Mouse (Mus musculus) MEL (cell line): Measurements from ENCODE around the gene Samd13. TPM values are rescaled to one million over a fixed set of nuclear protein-coding genes. Genes with fewer than 3 reads are reported as not detected.

Experiments used
- DNase-seq: peaks from one replicate; pipeline ENCODE4 v3.0.0; 2011; ENCODE audit warnings: low read depth, low spot score
- H3K27ac ChIP-seq: 2 replicates; pipeline ENCODE4 v1.5.1; 2012; ENCODE audit warnings: low read depth, mild to moderate bottlenecking, control low read depth, low read length, moderate library complexity; ENCODE audit not compliant: control insufficient read depth
- H3K27me3 ChIP-seq, 2 experiments: fragments of 150-350 bp in 1 of 2; sonication (generic) in 1 of 2; 2 replicates each; pipeline ENCODE4 v1.6.1; 2012; ENCODE audit warnings: low read length in 2 of 2, mild to moderate bottlenecking in 2 of 2, improper control_type of control experiment in 1 of 2, moderate library complexity in 1 of 2; ENCODE audit not compliant: insufficient read depth in 2 of 2, control insufficient read depth in 1 of 2
- H3K36me3 ChIP-seq, 2 experiments: 2 replicates each; pipeline ENCODE4 v1.6.1; 2012 to 2014; ENCODE audit warnings: low read length in 2 of 2, improper control_type of control experiment in 1 of 2, inconsistent platforms in 1 of 2, mild to moderate bottlenecking in 1 of 2; ENCODE audit not compliant: insufficient read depth in 2 of 2, control insufficient read depth in 1 of 2
- H3K4me1 ChIP-seq, 2 experiments: fragments of 150-350 bp in 1 of 2; sonication (generic) in 1 of 2; 2 replicates each; pipeline ENCODE4 v1.6.1; 2012; ENCODE audit warnings: low read length in 2 of 2, improper control_type of control experiment in 1 of 2, mild to moderate bottlenecking in 1 of 2; ENCODE audit not compliant: insufficient read depth in 2 of 2, control insufficient read depth in 1 of 2
- H3K4me3 ChIP-seq, 2 experiments: fragments of 150-350 bp in 1 of 2; sonication (generic) in 1 of 2; 2 replicates each; pipeline ENCODE4 v1.5.1; 2012; ENCODE audit warnings: low read depth in 2 of 2, low read length in 2 of 2, mild to moderate bottlenecking in 2 of 2, moderate library complexity in 2 of 2, control low read depth in 1 of 2, improper control_type of control experiment in 1 of 2; ENCODE audit not compliant: control insufficient read depth in 1 of 2, insufficient read depth in 1 of 2
- H3K79me2 ChIP-seq: 2 replicates; pipeline ENCODE4 v1.6.1; 2012; ENCODE audit warnings: mild to moderate bottlenecking, low read length, moderate library complexity; ENCODE audit not compliant: control insufficient read depth, poor library complexity, insufficient read depth
- H3K9ac ChIP-seq: 2 replicates; pipeline ENCODE4 v1.6.1; 2012; ENCODE audit warnings: low read depth, mild to moderate bottlenecking, control low read depth, low read length, moderate library complexity; ENCODE audit not compliant: control insufficient read depth, poor library complexity, severe bottlenecking
- H3K9me3 ChIP-seq: fragments of 150-350 bp; sonication (generic); replicated peaks from 2 replicates; pipeline ENCODE4 v1.6.1; 2012; ENCODE audit warnings: mild to moderate bottlenecking, low read length, improper control_type of control experiment, moderate library complexity; ENCODE audit not compliant: insufficient read depth
- CHD1 ChIP-seq: IDR thresholded peaks from 2 replicates; pipeline ENCODE4 v1.6.1; 2012; ENCODE audit warnings: low read depth, mild to moderate bottlenecking, inconsistent platforms, low read length, improper control_type of control experiment
- CHD2 ChIP-seq: IDR thresholded peaks from 2 replicates; pipeline ENCODE4 v1.6.1; 2011; ENCODE audit warnings: low read length, improper control_type of control experiment
- CTCF ChIP-seq, 3 experiments: IDR thresholded peaks in 2 of 3; conservative IDR thresholded peaks in 1 of 3; 2 replicates each; pipeline ENCODE4 v1.5.1; 2011 to 2012; ENCODE audit warnings: low read length in 3 of 3, low read depth in 2 of 3, mild to moderate bottlenecking in 2 of 3, improper control_type of control experiment in 1 of 3, inconsistent platforms in 1 of 3, mixed read lengths in 1 of 3, moderate library complexity in 1 of 3; ENCODE audit not compliant: control insufficient read depth in 1 of 3, insufficient read depth in 1 of 3, poor library complexity in 1 of 3, severe bottlenecking in 1 of 3
- E2F4 ChIP-seq: IDR thresholded peaks from 2 replicates; pipeline ENCODE4 v1.6.1; 2011; ENCODE audit warnings: low read depth, low read length, improper control_type of control experiment, borderline replicate concordance
- ELF1 ChIP-seq: IDR thresholded peaks from 2 replicates; pipeline ENCODE4 v1.6.1; 2014; ENCODE audit warnings: low read depth, mild to moderate bottlenecking, inconsistent platforms, low read length, improper control_type of control experiment, moderate library complexity
- EP300 ChIP-seq, 2 experiments: IDR thresholded peaks; 2 replicates each; pipeline ENCODE4 v1.6.1; 2011; ENCODE audit warnings: improper control_type of control experiment in 2 of 2, low read length in 2 of 2, low read depth in 1 of 2, mild to moderate bottlenecking in 1 of 2
- ETS1 ChIP-seq: IDR thresholded peaks from 2 replicates; pipeline ENCODE4 v1.6.1; 2012; ENCODE audit warnings: low read depth, mild to moderate bottlenecking, inconsistent platforms, low read length, improper control_type of control experiment, moderate library complexity
- GATA1 ChIP-seq: IDR thresholded peaks from 2 replicates; pipeline ENCODE4 v1.6.1; 2011; ENCODE audit warnings: low read depth, low read length, improper control_type of control experiment
- HCFC1 ChIP-seq: IDR thresholded peaks from 2 replicates; pipeline ENCODE4 v1.6.1; 2012; ENCODE audit warnings: low read depth, mild to moderate bottlenecking, inconsistent platforms, low read length, improper control_type of control experiment, moderate library complexity
- JUND ChIP-seq: IDR thresholded peaks from 2 replicates; pipeline ENCODE4 v1.6.1; 2011; ENCODE audit warnings: low read depth, mild to moderate bottlenecking, improper control_type of control experiment, low read length
- KAT2A ChIP-seq: conservative IDR thresholded peaks from 2 replicates; pipeline ENCODE4 v1.6.1; 2012; ENCODE audit warnings: low read depth, low read length, improper control_type of control experiment, inconsistent platforms
- MAX ChIP-seq: IDR thresholded peaks from 2 replicates; pipeline ENCODE4 v1.6.1; 2011; ENCODE audit warnings: low read length, improper control_type of control experiment
- MAZ ChIP-seq: IDR thresholded peaks from 2 replicates; pipeline ENCODE4 v1.6.1; 2012; ENCODE audit warnings: low read depth, mild to moderate bottlenecking, inconsistent platforms, low read length, improper control_type of control experiment
- MXI1 ChIP-seq: IDR thresholded peaks from 2 replicates; pipeline ENCODE4 v1.6.1; 2011; ENCODE audit warnings: mild to moderate bottlenecking, low read depth, low read length, improper control_type of control experiment
- MYC ChIP-seq: IDR thresholded peaks from 2 replicates; pipeline ENCODE4 v1.6.1; 2011; ENCODE audit warnings: low read depth, mild to moderate bottlenecking, low read length, improper control_type of control experiment, moderate library complexity
- NELFE ChIP-seq: IDR thresholded peaks from 2 replicates; pipeline ENCODE4 v1.6.1; 2011; ENCODE audit warnings: low read depth, low read length, improper control_type of control experiment
- NRF1 ChIP-seq: IDR thresholded peaks from 2 replicates; pipeline ENCODE4 v1.6.1; 2014; ENCODE audit warnings: low read depth, mild to moderate bottlenecking, inconsistent platforms, low read length, improper control_type of control experiment, moderate library complexity; ENCODE audit not compliant: poor library complexity, insufficient read depth, severe bottlenecking
- POLR2AphosphoS2 ChIP-seq: IDR thresholded peaks from 2 replicates; pipeline ENCODE4 v1.6.1; 2011; ENCODE audit warnings: low read length, improper control_type of control experiment
- RAD21 ChIP-seq: IDR thresholded peaks from 2 replicates; pipeline ENCODE4 v1.6.1; 2011; ENCODE audit warnings: mild to moderate bottlenecking, low read depth, low read length, improper control_type of control experiment
- SIN3A ChIP-seq: IDR thresholded peaks from 2 replicates; pipeline ENCODE4 v1.6.1; 2012; ENCODE audit warnings: low read length, improper control_type of control experiment, inconsistent platforms
- TAL1 ChIP-seq: IDR thresholded peaks from 2 replicates; pipeline ENCODE4 v1.6.1; 2012; ENCODE audit warnings: mild to moderate bottlenecking, inconsistent platforms, low read length, moderate library complexity, mixed read lengths
- TBP ChIP-seq: IDR thresholded peaks from 2 replicates; pipeline ENCODE4 v1.8.0; 2011; ENCODE audit warnings: low read depth, low read length, improper control_type of control experiment
- UBTF ChIP-seq: IDR thresholded peaks from 2 replicates; pipeline ENCODE4 v1.6.1; 2012; ENCODE audit warnings: low read depth, mild to moderate bottlenecking, inconsistent platforms, low read length, improper control_type of control experiment, moderate library complexity, borderline replicate concordance; ENCODE audit not compliant: insufficient read depth
- ZC3H11A ChIP-seq: IDR thresholded peaks from 2 replicates; pipeline ENCODE4 v1.6.1; 2012; ENCODE audit warnings: low read depth, mild to moderate bottlenecking, inconsistent platforms, low read length, improper control_type of control experiment
- ZKSCAN1 ChIP-seq: IDR thresholded peaks from 2 replicates; pipeline ENCODE4 v1.6.1; 2012; ENCODE audit warnings: low read depth, mild to moderate bottlenecking, inconsistent platforms, low read length, improper control_type of control experiment, moderate library complexity
- ZNF384 ChIP-seq: IDR thresholded peaks from 2 replicates; pipeline ENCODE4 v1.6.1; 2012; ENCODE audit warnings: low read depth, mild to moderate bottlenecking, inconsistent platforms, low read length, improper control_type of control experiment
- polyA plus RNA-seq, 2 experiments: library from polyadenylated mRNA; stranded (reverse) in 1 of 2; unstranded in 1 of 2; fragments of >175 nt in 1 of 2; fragments of >200 nt in 1 of 2; gene quantifications; 2 replicates each; pipeline versions ENCODE4 v1.2.1 to v1.2.4; 2012; ENCODE audit warnings: low replicate concordance in 2 of 2, low read depth in 1 of 2; ENCODE audit not compliant: insufficient read length in 2 of 2, insufficient read depth in 1 of 2, missing spikeins in 1 of 2
- total RNA-seq: library from RNA; depleted of rRNA; stranded (reverse); fragments of 300-350 nt; gene quantifications from 2 replicates; pipeline ENCODE4 v1.2.3, GENCODE M21; 2012

Gene Samd13
- total and polyA plus RNA-seq, 3 experiments = 1.1 to 1.2 TPM; not detected in 1

GRCm38 (mm10) chr3:146596864-146597263 lies 88.5 kb downstream of the Samd13 start:
- H3K9ac ChIP-seq = no peak overlapping the region
- no peaks in the 10 kb centered on the region for H3K79me2 ChIP-seq
- TF ChIP-seq MAZ = no peak
- TF ChIP-seq ZKSCAN1 = no peak
- no peak for TF ChIP-seq KAT2A
- TF ChIP-seq MXI1 = no peak
- TF ChIP-seq ETS1 = no peak
- no peak for TF ChIP-seq SIN3A
- TF ChIP-seq MYC = no peak
- no peak for TF ChIP-seq ELF1
- no peak for TF ChIP-seq HCFC1
- TF ChIP-seq GATA1 = no peak
- TF ChIP-seq MAX = no peak
- TF ChIP-seq EP300 (IDR thresholded peaks at IDR 0.05; ENCODE audit: low read depth in 1 of 2, low read length in 2 of 2) = no peak
- no peak for TF ChIP-seq NRF1
- TF ChIP-seq ZC3H11A = no peak
- TF ChIP-seq UBTF = no peak
- TF ChIP-seq NELFE = no peak
- no peak for TF ChIP-seq CTCF (IDR thresholded peaks at IDR 0.05 in 2 of 3, conservative IDR thresholded peaks at IDR 0.05 in 1 of 3; ENCODE audit: control insufficient read depth in 1 of 3, insufficient read depth in 1 of 3, low read depth in 2 of 3, low read length in 3 of 3, poor library complexity in 1 of 3, severe bottlenecking in 1 of 3)
- no peak for TF ChIP-seq CHD1
- no peak overlapping the region for H3K27ac ChIP-seq
- no peaks in the 10 kb centered on the region for H3K9me3 ChIP-seq
- DNase-seq = no peak
- H3K27me3 ChIP-seq = peaks cover 0 to 2% of the 10 kb centered on the region in 2 experiments; a peak in 1 of 4 replicates
- no peak overlapping the region for H3K4me3 ChIP-seq
- H3K4me1 ChIP-seq = no peaks in the 10 kb centered on the region
- H3K36me3 ChIP-seq = no peaks in the 10 kb centered on the region

GRCm38 (mm10) chr3:146596387-146596786 lies 89.0 kb downstream of the Samd13 start:
- TF ChIP-seq ZNF384 = no peak
- TF ChIP-seq TBP = no peak
- TF ChIP-seq TAL1 = no peak
- TF ChIP-seq E2F4 = no peak
- TF ChIP-seq POLR2AphosphoS2 = no peak
- no peak for TF ChIP-seq CHD2
- no peak for TF ChIP-seq RAD21
- no peak for TF ChIP-seq JUND
- H3K79me2 ChIP-seq = no peaks in the 10 kb centered on the region
- no peaks in the 10 kb centered on the region for H3K4me1 ChIP-seq
- H3K36me3 ChIP-seq = no peaks in the 10 kb centered on the region
- H3K27ac ChIP-seq = no peak overlapping the region
- no peak overlapping the region for H3K9ac ChIP-seq
- H3K9me3 ChIP-seq = no peaks in the 10 kb centered on the region
- peaks cover 0 to 2% of the 10 kb centered on the region in 2 experiments; a peak in 1 of 4 replicates for H3K27me3 ChIP-seq
- no peak for DNase-seq
- H3K4me3 ChIP-seq = no peak overlapping the region
